Mouse (Mus musculus) hindbrain, embryonic 13.5 days (tissue): ENCODE measurements around the gene Spdef. TPM values are rescaled to one million over a fixed set of nuclear protein-coding genes. Genes with fewer than 3 reads are reported as not detected.
A peak's percentile ranks its signal among the peaks of the same experiment; 100 is the strongest.

ENCODE experiments used
- ATAC-seq: fragments of 200-750 bp; cut with Nextera tagmentation; 2 replicates; pipeline ENCODE4 v1.8.0; 2017; ENCODE audit warnings: moderate TSS enrichment; ENCODE audit not compliant: low FRiP score
- H3K27ac ChIP-seq: fragments of 300-500 bp; sonication (generic); 2 replicates; pipeline ENCODE4 v1.5.1; 2015; ENCODE audit warnings: inconsistent platforms, mild to moderate bottlenecking, moderate library complexity
- H3K27me3 ChIP-seq: fragments of 300-500 bp; sonication (generic); 2 replicates; pipeline ENCODE4 v1.6.1; 2015; ENCODE audit warnings: mild to moderate bottlenecking, inconsistent platforms
- H3K36me3 ChIP-seq: fragments of 300-500 bp; sonication (generic); 2 replicates; pipeline ENCODE4 v1.6.1; 2015; ENCODE audit warnings: mild to moderate bottlenecking, inconsistent platforms
- H3K4me1 ChIP-seq: fragments of 300-500 bp; sonication (generic); replicated peaks from 2 replicates; pipeline ENCODE4 v1.6.1; 2015; ENCODE audit warnings: inconsistent platforms
- H3K4me2 ChIP-seq: fragments of 300-500 bp; sonication (generic); 2 replicates; pipeline ENCODE4 v1.6.1; 2015; ENCODE audit warnings: inconsistent platforms, mild to moderate bottlenecking, moderate library complexity
- H3K4me3 ChIP-seq: fragments of 300-500 bp; sonication (generic); 2 replicates; pipeline ENCODE4 v1.5.1; 2015; ENCODE audit warnings: mild to moderate bottlenecking, inconsistent platforms
- H3K9ac ChIP-seq: fragments of 300-500 bp; sonication (generic); 2 replicates; pipeline ENCODE4 v1.6.1; 2015; ENCODE audit warnings: mild to moderate bottlenecking, inconsistent platforms
- H3K9me3 ChIP-seq: fragments of 300-500 bp; sonication (generic); 2 replicates; pipeline ENCODE4 v1.6.1; 2016; ENCODE audit warnings: inconsistent platforms
- WGBS: fragments of 180-500 bp; shearing (Covaris S2); methylation state at CpG from one replicate; pipeline ENCODE4 v1.1.7; 2015; 5-methylcytosine and 5-hydroxymethylcytosine counted together
- polyA plus RNA-seq: library from polyadenylated mRNA; unstranded; fragments of >200 nt; fragmentation: Nextera tagmentation; extraction: Ambion mirVana; gene quantifications from 2 replicates; pipeline ENCODE4 v1.2.1, GENCODE M21; 2015

The Spdef gene
- polyA plus RNA-seq, 1 experiment from 2014 or later, result 0.60 TPM

- Histone ChIP-seq H3K4me2 (no peak overlapping the region), H3K4me3 (no peak overlapping the region), H3K4me1 (peaks cover 20% of the 10 kb centered on the region), H3K27ac (no peak overlapping the region), H3K9me3 (no peaks in the 10 kb centered on the region), H3K9ac (no peak overlapping the region), H3K36me3 (no peaks in the 10 kb centered on the region; the same call in 1 of the 2 replicates), H3K27me3 (peaks cover 18% of the 10 kb centered on the region)
- WGBS, result 76% methylated on average over 2 of the region's 2 CpGs
- ATAC-seq, result no peak
These were observed 27.9 kb downstream of the Spdef start for GRCm38 (mm10) chr17:27700812-27701211.

DNA sequence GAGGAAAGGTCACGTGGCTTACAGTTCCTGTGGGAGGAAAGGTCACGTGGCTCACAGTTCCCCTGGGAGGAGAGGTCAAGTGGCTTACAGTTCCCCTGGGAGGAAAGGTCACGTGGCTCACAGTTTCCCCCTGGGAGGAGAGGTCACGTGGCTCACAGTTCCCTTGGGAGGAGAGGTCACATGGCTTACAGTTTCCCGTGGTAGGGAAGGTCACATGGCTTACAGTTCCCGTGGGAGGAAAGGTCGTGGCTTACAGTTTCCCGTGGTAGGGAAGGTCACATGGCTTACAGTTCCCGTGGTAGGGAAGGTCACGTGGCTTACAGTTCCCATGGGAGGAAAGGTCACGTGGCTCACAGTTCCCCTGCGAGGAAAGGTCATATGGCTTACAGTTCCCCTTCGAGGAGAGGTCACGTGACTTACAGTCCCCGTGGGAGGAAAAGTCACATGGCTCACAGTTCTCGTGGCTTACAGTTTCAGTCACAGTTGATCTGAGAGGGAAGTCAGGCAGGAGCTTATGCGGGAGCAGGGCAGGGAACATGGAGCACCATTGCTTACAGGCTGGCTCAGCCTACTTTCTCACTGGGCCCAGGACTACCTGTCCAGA is 29.0 kb downstream of the Spdef start:
- Histone ChIP-seq H3K36me3 (no peaks in the 10 kb centered on the region), H3K4me3 (no peak overlapping the region), H3K9me3 (no peaks in the 10 kb centered on the region), H3K27me3 (peaks cover 7% of the 10 kb centered on the region), H3K27ac (no peak overlapping the region), H3K9ac (no peak overlapping the region), H3K4me2 (no peak overlapping the region), H3K4me1 (peaks cover 20% of the 10 kb centered on the region)
- no peak for ATAC-seq
- WGBS, result 90% methylated on average over 17 of the region's 17 CpGs

- no peak for ATAC-seq
- 63% methylated on average over 14 of the region's 14 CpGs for WGBS
- Histone ChIP-seq H3K27me3 (peaks cover 19% of the 10 kb centered on the region; the same call in 1 of the 2 replicates), H3K4me2 (no peak overlapping the region), H3K9ac (no peak overlapping the region), H3K4me1 (peaks cover 15% of the 10 kb centered on the region), H3K9me3 (no peaks in the 10 kb centered on the region), H3K36me3 (no peaks in the 10 kb centered on the region), H3K27ac (no peak overlapping the region), H3K4me3 (no peak overlapping the region)
These were observed 37.6 kb downstream of the Spdef start for GRCm38 (mm10) chr17:27690993-27691693.

GRCm38 (mm10) chr17:27686395-27686794 is 42.4 kb downstream of the Spdef start:
- peak overlapping the region; percentile 95 for H3K4me2 ChIP-seq
- H3K36me3 ChIP-seq, result no peaks in the 10 kb centered on the region
- WGBS, result 37% methylated on average over 5 of the region's 5 CpGs
- no peak overlapping the region for H3K27ac ChIP-seq
- H3K4me3 ChIP-seq, result no peak overlapping the region
- H3K9me3 ChIP-seq, result no peaks in the 10 kb centered on the region
- ATAC-seq, result no peak
- H3K9ac ChIP-seq, result peak overlapping the region; percentile 82
- H3K4me1 ChIP-seq, result peaks cover 29% of the 10 kb centered on the region
- H3K27me3 ChIP-seq, result peaks cover 29% of the 10 kb centered on the region; the same call in 1 of the 2 replicates

GRCm38 (mm10) chr17:27685550-27685913 is 43.2 kb downstream of the Spdef start:
- Histone ChIP-seq H3K27ac (peak overlapping the region; percentile 55; the same call in 1 of the 2 replicates), H3K4me2 (peak overlapping the region; percentile 95), H3K36me3 (no peaks in the 10 kb centered on the region), H3K9me3 (no peaks in the 10 kb centered on the region), H3K27me3 (peaks cover 29% of the 10 kb centered on the region; the same call in 1 of the 2 replicates), H3K9ac (peak overlapping the region; percentile 82), H3K4me3 (peak overlapping the region; percentile 64), H3K4me1 (peaks cover 29% of the 10 kb centered on the region)
- ATAC-seq, result peak; percentile 60
- WGBS, result 7% methylated on average over 11 of the region's 11 CpGs

DNA sequence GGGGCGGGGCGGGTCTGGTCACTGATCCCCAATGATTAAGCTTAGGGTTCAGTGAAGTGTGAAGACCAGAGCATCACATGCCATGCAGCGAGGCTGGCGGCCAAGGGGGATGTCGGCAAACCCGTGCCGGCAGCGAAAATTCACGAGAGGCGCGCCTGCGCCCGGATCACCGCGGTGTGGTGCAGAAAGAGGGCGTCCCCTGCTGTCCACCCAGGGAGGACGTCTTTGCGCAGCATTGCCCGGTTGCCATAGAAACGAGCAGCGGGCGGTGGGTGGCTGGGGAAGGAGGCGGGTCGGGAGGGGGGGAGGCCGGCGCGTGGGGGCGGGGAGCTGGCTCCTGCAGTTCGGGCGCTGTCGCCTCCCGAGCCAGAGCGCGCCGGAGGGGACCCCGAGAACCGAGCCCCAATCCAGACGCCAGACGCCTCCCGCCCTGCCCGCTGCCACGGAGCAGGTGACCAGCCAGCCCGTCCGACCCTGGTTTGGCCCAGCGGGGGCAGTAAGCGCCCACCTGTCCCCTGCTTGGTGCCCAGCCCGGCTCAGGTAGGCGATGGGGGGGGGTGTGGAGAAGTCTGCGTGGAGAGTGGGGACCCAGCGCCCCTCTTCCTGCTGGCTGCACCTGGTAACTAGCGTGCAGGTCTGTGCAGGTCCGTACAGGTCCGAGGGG is 43.7 kb downstream of the Spdef start:
- no peaks in the 10 kb centered on the region for H3K36me3 ChIP-seq
- WGBS, result 1% methylated on average over 52 of the region's 53 CpGs

DNA sequence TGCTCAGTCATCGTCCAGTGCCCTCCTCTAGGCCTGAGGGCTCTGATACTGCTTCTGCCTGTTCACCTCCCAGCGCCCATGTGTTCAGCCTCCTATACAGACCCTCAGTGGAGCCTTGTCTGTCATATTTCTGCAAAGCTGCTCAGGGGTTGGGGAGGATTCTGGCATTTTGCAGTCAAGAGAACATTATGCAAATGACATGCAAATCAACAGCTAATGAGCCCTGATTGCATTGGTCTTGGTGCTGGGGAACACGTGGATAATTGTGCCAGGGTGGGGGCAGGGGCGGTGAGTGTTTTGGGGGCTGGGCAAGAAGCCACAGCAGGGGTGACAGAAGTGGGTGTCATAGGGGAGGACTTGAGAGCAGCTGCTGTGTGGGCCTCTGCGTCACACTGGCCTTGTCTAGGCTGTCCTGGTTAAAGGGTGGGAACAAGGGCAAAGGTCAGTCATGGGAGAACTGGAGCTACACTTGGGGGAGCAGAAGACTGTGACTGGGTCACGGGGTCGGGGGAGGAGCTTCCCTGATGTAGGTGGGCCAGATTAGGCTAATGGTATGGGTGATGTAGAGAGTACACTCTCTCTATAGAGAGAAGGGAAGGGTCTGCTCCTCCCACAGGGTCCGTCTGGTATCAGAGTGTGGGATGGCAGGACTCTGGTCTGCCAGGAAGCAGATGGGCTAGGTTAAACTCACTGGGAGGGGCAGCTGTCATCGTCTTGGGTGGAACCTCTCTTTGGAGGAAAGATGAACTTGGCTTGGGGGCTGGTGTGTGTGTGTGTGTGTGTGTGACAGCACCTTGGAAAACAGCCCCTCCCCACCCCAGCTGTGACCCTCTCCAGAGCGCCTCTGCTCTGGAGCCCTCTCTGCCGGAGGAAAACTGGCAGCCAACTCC is 49.6 kb downstream of the Spdef start:
- H3K4me1 ChIP-seq, result peaks cover 36% of the 10 kb centered on the region
- H3K9me3 ChIP-seq, result no peaks in the 10 kb centered on the region
- no peak overlapping the region for H3K4me2 ChIP-seq
- no peaks in the 10 kb centered on the region for H3K36me3 ChIP-seq
- peak overlapping the region; percentile 53; the same call in 1 of the 2 replicates for H3K9ac ChIP-seq
- H3K4me3 ChIP-seq, result no peak overlapping the region
- H3K27me3 ChIP-seq, result peaks cover 7% of the 10 kb centered on the region; the same call in 1 of the 2 replicates
- H3K27ac ChIP-seq, result peak overlapping the region; percentile 93
- peak; percentile 76 for ATAC-seq
- 24% methylated on average over 11 of the region's 11 CpGs for WGBS

More for the DNA sequence above, 43.7 kb downstream of the Spdef start:
- H3K27ac ChIP-seq, result peak overlapping the region; percentile 55; the same call in 1 of the 2 replicates
- peak overlapping the region; percentile 95 for H3K4me2 ChIP-seq
- H3K27me3 ChIP-seq, result peaks cover 29% of the 10 kb centered on the region; the same call in 1 of the 2 replicates
- H3K4me3 ChIP-seq, result peak overlapping the region; percentile 64
- no peaks in the 10 kb centered on the region for H3K9me3 ChIP-seq
- peak; percentile 62 for ATAC-seq
- H3K9ac ChIP-seq, result peak overlapping the region; percentile 82
- peaks cover 33% of the 10 kb centered on the region for H3K4me1 ChIP-seq

GRCm38 (mm10) chr17:27677756-27678155 is 51.0 kb downstream of the Spdef start:
- no peaks in the 10 kb centered on the region for H3K27me3 ChIP-seq
- H3K27ac ChIP-seq, result peak overlapping the region; percentile 93
- ATAC-seq, result no peak
- H3K9ac ChIP-seq, result no peak overlapping the region
- peaks cover 36% of the 10 kb centered on the region for H3K4me1 ChIP-seq
- WGBS, result 84% methylated on average over 5 of the region's 5 CpGs
- H3K4me3 ChIP-seq, result no peak overlapping the region
- H3K9me3 ChIP-seq, result no peaks in the 10 kb centered on the region
- H3K4me2 ChIP-seq, result no peak overlapping the region
- no peaks in the 10 kb centered on the region for H3K36me3 ChIP-seq

GRCm38 (mm10) chr17:27676270-27676669 is 52.5 kb downstream of the Spdef start:
- H3K4me1 ChIP-seq, result peaks cover 36% of the 10 kb centered on the region
- H3K9ac ChIP-seq, result no peak overlapping the region
- 78% methylated on average over 7 of the region's 7 CpGs for WGBS
- no peak overlapping the region for H3K27ac ChIP-seq
- ATAC-seq, result no peak
- no peak overlapping the region for H3K4me2 ChIP-seq
- H3K9me3 ChIP-seq, result no peaks in the 10 kb centered on the region
- no peak overlapping the region for H3K4me3 ChIP-seq
- H3K27me3 ChIP-seq, result no peaks in the 10 kb centered on the region
- no peaks in the 10 kb centered on the region for H3K36me3 ChIP-seq

DNA sequence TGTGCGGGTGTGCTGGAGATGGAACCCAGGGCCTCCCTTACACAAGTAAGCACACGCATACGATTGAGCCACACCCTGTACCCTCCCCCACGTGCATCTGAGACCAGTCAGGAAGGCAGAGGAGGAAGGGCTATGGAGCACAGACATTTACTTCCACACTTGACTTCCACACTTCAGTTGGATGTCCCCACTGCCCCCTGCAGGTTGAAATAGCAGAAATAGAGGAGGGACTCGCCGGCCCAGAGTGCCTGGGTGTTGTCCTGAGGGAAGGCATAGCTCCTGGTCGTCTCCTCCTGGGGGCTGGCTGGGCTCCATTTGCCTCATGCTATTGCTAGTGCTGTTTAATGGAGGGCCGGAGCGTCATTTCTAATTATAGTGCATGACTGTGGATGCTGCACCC is 53.3 kb downstream of the Spdef start:
- H3K4me1 ChIP-seq, result peaks cover 36% of the 10 kb centered on the region
- H3K27me3 ChIP-seq, result no peaks in the 10 kb centered on the region
- WGBS, result 64% methylated on average over 9 of the region's 9 CpGs
- H3K36me3 ChIP-seq, result no peaks in the 10 kb centered on the region
- no peak overlapping the region for H3K4me2 ChIP-seq
- H3K4me3 ChIP-seq, result no peak overlapping the region
- H3K9me3 ChIP-seq, result no peaks in the 10 kb centered on the region
- H3K9ac ChIP-seq, result no peak overlapping the region
- no peak overlapping the region for H3K27ac ChIP-seq
- ATAC-seq, result no peak

GRCm38 (mm10) chr17:27673945-27674344 is 54.8 kb downstream of the Spdef start:
- Histone ChIP-seq H3K4me1 (peaks cover 21% of the 10 kb centered on the region), H3K27me3 (no peaks in the 10 kb centered on the region), H3K4me3 (no peak overlapping the region), H3K27ac (no peak overlapping the region), H3K36me3 (no peaks in the 10 kb centered on the region), H3K4me2 (no peak overlapping the region), H3K9ac (no peak overlapping the region), H3K9me3 (no peaks in the 10 kb centered on the region)
- 39% methylated on average over 7 of the region's 7 CpGs for WGBS
- no peak for ATAC-seq

DNA sequence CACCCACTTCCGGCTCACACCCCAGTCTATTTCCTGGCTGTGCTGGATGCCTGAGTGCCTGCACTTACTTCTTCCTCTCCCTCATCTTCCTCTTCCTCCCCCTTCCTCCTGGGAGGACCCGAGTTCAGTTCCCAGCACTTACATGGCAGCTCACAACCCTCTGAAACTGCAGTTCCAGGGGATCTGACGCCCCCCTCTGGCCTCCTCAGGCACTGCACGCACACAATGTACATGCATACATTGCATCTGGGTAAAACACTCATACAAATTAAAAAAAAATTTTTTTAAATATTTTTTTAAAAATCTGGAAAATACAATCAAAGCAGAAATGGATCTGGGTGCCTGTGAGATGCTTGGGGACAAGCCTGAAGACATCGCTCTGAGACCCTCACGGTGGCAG is 57.0 kb downstream of the Spdef start:
- Histone ChIP-seq H3K4me3 (no peak overlapping the region), H3K27me3 (no peaks in the 10 kb centered on the region), H3K9me3 (no peaks in the 10 kb centered on the region), H3K4me1 (peaks cover 8% of the 10 kb centered on the region; the same call in 1 of the 2 replicates), H3K27ac (no peak overlapping the region), H3K4me2 (no peak overlapping the region), H3K36me3 (no peaks in the 10 kb centered on the region), H3K9ac (no peak overlapping the region)
- no peak for ATAC-seq
- 77% methylated on average over 6 of the region's 6 CpGs for WGBS
